Mouse (Mus musculus): ENCODE data around the gene Brinp3.

- TF ChIP-seq EP300 (IDR thresholded peaks at IDR 0.05; ENCODE audit: low read depth) (no peak), CTCF (IDR thresholded peaks at IDR 0.05; ENCODE audit: low read depth) (no peak)
Measured at GRCm38 (mm10) chr1:146562144-146562543, 67.6 kb downstream of the Brinp3 start.

Data from liver, embryonic 14.5 days (tissue).